22 mouse cellular contexts compared by ENCODE assay signal in genomic region chr13:57448906-57449305, GRCm38 (mm10).
DNase-seq lines count a peak whose midpoint lies in the region; ATAC-seq lines count a peak whose summit lies in the region.
"Had no signal": no experiment of that assay in that cellular context is flagged by ENCODE, and none has a peak within 500 bp of the region (broad histone marks: within the 10 kb centered on the region; RNA-seq: fewer than 3 reads in every experiment).

No protein-coding gene starts in this region.

- DNase-seq in midbrain, embryonic 10.5 days (ENCODE audit: low spot score), result no peak
- no peak for DNase-seq in ovary, postnatal 10 days (ENCODE audit: low spot score)
- no peak for DNase-seq in c-Kit-positive CD71-positive TER-119-positive erythroid progenitor cells, embryonic 14.5 days (ENCODE audit: low spot score)
- DNase-seq: adrenal gland, postnatal 36 days; cerebellum, adult 11-12 months; cerebellum, postnatal 10 days; gastrocnemius, postnatal 10 days; heart, postnatal 4 days; kidney, adult 9 months; kidney, postnatal 14 days; liver, embryonic 13.5 days; lung, adult 2 months; lung, postnatal 14 days; right cerebral cortex, postnatal 14 days; spleen, adult 18-20 months had no signal

- 92% methylated on average over 7 of the region's 7 CpGs for whole genome bisulfite sequencing in midbrain, embryonic 10.5 days
- 57% methylated on average over 7 of the region's 7 CpGs for WGBS in midbrain, embryonic 16.5 days
- WGBS in hindbrain, embryonic 12.5 days, result 79% methylated on average over 7 of the region's 7 CpGs
- WGBS in hindbrain, embryonic 16.5 days, result 50% methylated on average over 7 of the region's 7 CpGs
- 56% methylated on average over 7 of the region's 7 CpGs for WGBS in neural tube, embryonic 14.5 days

- no peaks in the 10 kb centered on the region for H3K9me3 ChIP-seq in midbrain, embryonic 10.5 days (replicated peaks)
- H3K9me3 ChIP-seq in midbrain, embryonic 16.5 days (replicated peaks; ENCODE audit: control insufficient read depth, low read length, poor library complexity, severe bottlenecking), result no peaks in the 10 kb centered on the region
- no peaks in the 10 kb centered on the region for H3K9me3 ChIP-seq in hindbrain, embryonic 12.5 days (replicated peaks)
- no peaks in the 10 kb centered on the region for H3K9me3 ChIP-seq in hindbrain, embryonic 16.5 days (ENCODE audit: control insufficient read depth, low read length)
- no peaks in the 10 kb centered on the region for H3K9me3 ChIP-seq in neural tube, embryonic 14.5 days (ENCODE audit: control insufficient read depth, low read length)
- H3K9me3 ChIP-seq: heart, embryonic 10.5 days; intestine, embryonic 15.5 days; liver, embryonic 13.5 days; neural tube, embryonic 12.5 days had no signal

- peaks cover 29% of the 10 kb centered on the region for H3K4me1 ChIP-seq in midbrain, embryonic 10.5 days
- H3K4me1 ChIP-seq in midbrain, embryonic 16.5 days (ENCODE audit: control insufficient read depth, insufficient read depth, low read length), result peaks cover 14% of the 10 kb centered on the region
- peaks cover 26% of the 10 kb centered on the region for H3K4me1 ChIP-seq in hindbrain, embryonic 12.5 days
- H3K4me1 ChIP-seq in hindbrain, embryonic 16.5 days (ENCODE audit: control insufficient read depth, insufficient read depth, low read depth, low read length), result peaks cover 13% of the 10 kb centered on the region
- peaks cover 19% of the 10 kb centered on the region for H3K4me1 ChIP-seq in neural tube, embryonic 14.5 days (ENCODE audit: control insufficient read depth, insufficient read depth, low read length)
- H3K4me1 ChIP-seq: heart, embryonic 10.5 days; intestine, embryonic 15.5 days; liver, embryonic 13.5 days had no signal

- no peak; the same call in 1 of the 2 replicates for ATAC-seq in midbrain, embryonic 16.5 days
- peak; percentile 22; the same call in 1 of the 2 replicates for ATAC-seq in hindbrain, embryonic 12.5 days (ENCODE audit: low FRiP score)
- peak; percentile 68 for ATAC-seq in hindbrain, embryonic 16.5 days
- ATAC-seq in neural tube, embryonic 14.5 days (ENCODE audit: low read depth), result peak; percentile 47; the same call in 1 of the 2 replicates
- ATAC-seq: intestine, embryonic 15.5 days had no signal

- H3K9ac ChIP-seq in midbrain, embryonic 16.5 days (ENCODE audit: low read depth, low read length), result no peak overlapping the region
- no peak overlapping the region for H3K9ac ChIP-seq in hindbrain, embryonic 12.5 days
- no peak overlapping the region for H3K9ac ChIP-seq in hindbrain, embryonic 16.5 days (ENCODE audit: low read depth, low read length)
- no peak overlapping the region for H3K9ac ChIP-seq in neural tube, embryonic 14.5 days (replicated peaks; ENCODE audit: low read depth, low read length)
- H3K9ac ChIP-seq: intestine, embryonic 15.5 days; liver, embryonic 13.5 days; neural tube, embryonic 12.5 days had no signal

- no peak overlapping the region for H3K4me3 ChIP-seq in midbrain, embryonic 10.5 days
- no peak overlapping the region for H3K4me3 ChIP-seq in midbrain, embryonic 16.5 days (ENCODE audit: low read depth, low read length)
- no peak overlapping the region for H3K4me3 ChIP-seq in hindbrain, embryonic 12.5 days
- H3K4me3 ChIP-seq in hindbrain, embryonic 16.5 days (ENCODE audit: low read length), result no peak overlapping the region
- H3K4me3 ChIP-seq in neural tube, embryonic 14.5 days (ENCODE audit: low read depth, low read length), result no peak overlapping the region
- H3K4me3 ChIP-seq: heart, embryonic 10.5 days; intestine, embryonic 15.5 days; liver, embryonic 13.5 days; neural tube, embryonic 12.5 days had no signal

- H3K27me3 ChIP-seq in midbrain, embryonic 10.5 days (ENCODE audit: low read depth, poor library complexity, severe bottlenecking), result no peaks in the 10 kb centered on the region
- H3K27me3 ChIP-seq in midbrain, embryonic 16.5 days (ENCODE audit: control insufficient read depth, insufficient read depth, low read depth, low read length), result no peaks in the 10 kb centered on the region
- H3K27me3 ChIP-seq in hindbrain, embryonic 12.5 days, result no peaks in the 10 kb centered on the region; the same call in 1 of the 2 replicates
- no peaks in the 10 kb centered on the region for H3K27me3 ChIP-seq in hindbrain, embryonic 16.5 days (replicated peaks; ENCODE audit: control insufficient read depth, insufficient read depth, low read length)
- H3K27me3 ChIP-seq in neural tube, embryonic 14.5 days (ENCODE audit: control insufficient read depth, insufficient read depth, low read length), result no peaks in the 10 kb centered on the region
- H3K27me3 ChIP-seq: intestine, embryonic 15.5 days; liver, embryonic 13.5 days; neural tube, embryonic 12.5 days had no signal

- no peak overlapping the region for H3K4me2 ChIP-seq in midbrain, embryonic 16.5 days (ENCODE audit: low read length)
- H3K4me2 ChIP-seq in hindbrain, embryonic 12.5 days (replicated peaks), result no peak overlapping the region
- no peak overlapping the region for H3K4me2 ChIP-seq in hindbrain, embryonic 16.5 days (ENCODE audit: low read length)
- H3K4me2 ChIP-seq in neural tube, embryonic 14.5 days (ENCODE audit: low read depth, low read length), result no peak overlapping the region
- H3K4me2 ChIP-seq: intestine, embryonic 15.5 days; liver, embryonic 13.5 days; neural tube, embryonic 12.5 days had no signal

- peak overlapping the region; percentile 68; the same call in 1 of the 2 replicates for H3K27ac ChIP-seq in midbrain, embryonic 10.5 days (replicated peaks)
- no peak overlapping the region for H3K27ac ChIP-seq in midbrain, embryonic 16.5 days (ENCODE audit: low read length)
- peak overlapping the region; percentile 37 for H3K27ac ChIP-seq in hindbrain, embryonic 12.5 days
- H3K27ac ChIP-seq in hindbrain, embryonic 16.5 days (ENCODE audit: low read depth, low read length), result no peak overlapping the region; the same call in 1 of the 2 replicates
- peak overlapping the region; percentile 49 for H3K27ac ChIP-seq in neural tube, embryonic 14.5 days (ENCODE audit: low read depth, low read length)
- H3K27ac ChIP-seq: heart, embryonic 10.5 days; intestine, embryonic 15.5 days; liver, embryonic 13.5 days; neural tube, embryonic 12.5 days had no signal

- no peaks in the 10 kb centered on the region for H3K36me3 ChIP-seq in midbrain, embryonic 10.5 days
- no peaks in the 10 kb centered on the region for H3K36me3 ChIP-seq in midbrain, embryonic 16.5 days (ENCODE audit: control insufficient read depth, insufficient read depth, low read length)
- H3K36me3 ChIP-seq in hindbrain, embryonic 12.5 days, result no peaks in the 10 kb centered on the region
- H3K36me3 ChIP-seq in hindbrain, embryonic 16.5 days (ENCODE audit: control insufficient read depth, insufficient read depth, low read length), result no peaks in the 10 kb centered on the region
- H3K36me3 ChIP-seq in neural tube, embryonic 14.5 days (ENCODE audit: control insufficient read depth, insufficient read depth, low read length), result no peaks in the 10 kb centered on the region
- H3K36me3 ChIP-seq: heart, embryonic 10.5 days; intestine, embryonic 15.5 days; liver, embryonic 13.5 days; neural tube, embryonic 12.5 days had no signal

Comparison
In these comparisons a context has a peak if more than half of its experiments do, and no peak if none do; other contexts are left out.
1. H3K27ac ChIP-seq: peak in midbrain, embryonic 10.5 days (single experiment), hindbrain, embryonic 12.5 days (single experiment) and neural tube, embryonic 14.5 days (single experiment); none in midbrain, embryonic 16.5 days (single experiment) and hindbrain, embryonic 16.5 days (single experiment).